Comparison of ENCODE assay signal across 14 mouse cellular contexts in genomic region chr11:53889091-53889645, GRCm38 (mm10). TPM values are rescaled to one million over a fixed set of nuclear protein-coding genes. Genes with fewer than 3 reads are reported as not detected.
A peak's percentile ranks its signal among the peaks of the same experiment; 100 is the strongest.
DNase-seq lines count a peak whose midpoint lies in the region; ATAC-seq and TF ChIP-seq lines count a peak whose summit lies in the region.
"Had no signal": no experiment of that assay in that cellular context is flagged by ENCODE, and none has a peak within 500 bp of the region (broad histone marks: within the 10 kb centered on the region; RNA-seq: fewer than 3 reads in every experiment).

No protein-coding gene starts in this region.

- TF ChIP-seq CTCF in hindbrain, postnatal 0 days (IDR thresholded peaks at IDR 0.05; ENCODE audit: low read depth), result no peak
- TF ChIP-seq CTCF in kidney, postnatal 0 days (IDR thresholded peaks at IDR 0.05; ENCODE audit: low read depth), result no peak

- H3K27ac ChIP-seq in hindbrain, postnatal 0 days, result no peak overlapping the region
- no peak overlapping the region for H3K27ac ChIP-seq in hindbrain, embryonic 12.5 days
- H3K27ac ChIP-seq in embryonic facial prominence, embryonic 13.5 days, result no peak overlapping the region
- peak overlapping the region; percentile 54; the same call in 1 of the 2 replicates for H3K27ac ChIP-seq in kidney, postnatal 0 days
- H3K27ac ChIP-seq: hindbrain, embryonic 10.5 days; lung, embryonic 15.5 days had no signal

- H3K4me1 ChIP-seq in hindbrain, postnatal 0 days (ENCODE audit: insufficient read depth, low read length), result peaks cover 14% of the 10 kb centered on the region; the same call in 1 of the 2 replicates
- peaks cover 12% of the 10 kb centered on the region for H3K4me1 ChIP-seq in hindbrain, embryonic 12.5 days
- peaks cover 24% of the 10 kb centered on the region for H3K4me1 ChIP-seq in embryonic facial prominence, embryonic 13.5 days
- H3K4me1 ChIP-seq in kidney, postnatal 0 days (replicated peaks; ENCODE audit: insufficient read depth, low read length), result peaks cover 8% of the 10 kb centered on the region

- H3K4me2 ChIP-seq in hindbrain, postnatal 0 days (ENCODE audit: low read depth, low read length), result 0 out of 2 replicates have a peak overlapping the region, but pooled peaks have one; percentile 13
- H3K4me2 ChIP-seq in hindbrain, embryonic 12.5 days (replicated peaks), result no peak overlapping the region
- H3K4me2 ChIP-seq in embryonic facial prominence, embryonic 13.5 days, result peak overlapping the region; percentile 22; the same call in 1 of the 2 replicates
- H3K4me2 ChIP-seq in kidney, postnatal 0 days (ENCODE audit: low read length), result peak overlapping the region; percentile 8; the same call in 1 of the 2 replicates
- H3K4me2 ChIP-seq: lung, embryonic 15.5 days had no signal

- no peaks in the 10 kb centered on the region for H3K9me3 ChIP-seq in hindbrain, postnatal 0 days (ENCODE audit: low read length)
- H3K9me3 ChIP-seq in hindbrain, embryonic 12.5 days (replicated peaks), result no peaks in the 10 kb centered on the region
- no peaks in the 10 kb centered on the region for H3K9me3 ChIP-seq in embryonic facial prominence, embryonic 13.5 days
- no peaks in the 10 kb centered on the region for H3K9me3 ChIP-seq in kidney, postnatal 0 days (replicated peaks; ENCODE audit: low read length)
- H3K9me3 ChIP-seq: hindbrain, embryonic 10.5 days; lung, embryonic 15.5 days had no signal

- DNase-seq in hindbrain, postnatal 0 days (ENCODE audit: low spot score), result no peak
- peak; percentile 25 for DNase-seq in MN1 (ENCODE audit: low spot score)
- peak; percentile 39 for DNase-seq in kidney, postnatal 0 days (ENCODE audit: low spot score)
- no peak for DNase-seq in frontal cortex, postnatal 25 days (ENCODE audit: low spot score in 2 of 2)
- no peak for DNase-seq in cerebellum, adult 18-20 months
- DNase-seq: cerebellum, adult 9-10 months; forebrain, postnatal 0 days; right cerebral cortex, postnatal 14 days; thymus, adult 18-20 months had no signal

- no peak overlapping the region for H3K4me3 ChIP-seq in hindbrain, postnatal 0 days (ENCODE audit: low read length)
- no peak overlapping the region for H3K4me3 ChIP-seq in hindbrain, embryonic 12.5 days
- H3K4me3 ChIP-seq in embryonic facial prominence, embryonic 13.5 days, result no peak overlapping the region
- H3K4me3 ChIP-seq in kidney, postnatal 0 days (replicated peaks; ENCODE audit: low read depth, low read length), result no peak overlapping the region
- H3K4me3 ChIP-seq: hindbrain, embryonic 10.5 days; lung, embryonic 15.5 days; myocyte had no signal

- H3K36me3 ChIP-seq in hindbrain, postnatal 0 days (ENCODE audit: insufficient read depth, low read length), result no peaks in the 10 kb centered on the region
- 0 out of 2 replicates have a peak, but pooled peaks cover 3% of the 10 kb centered on the region for H3K36me3 ChIP-seq in hindbrain, embryonic 12.5 days
- peaks cover 3% of the 10 kb centered on the region; the same call in 1 of the 2 replicates for H3K36me3 ChIP-seq in embryonic facial prominence, embryonic 13.5 days
- no peaks in the 10 kb centered on the region; the same call in 1 of the 2 replicates for H3K36me3 ChIP-seq in kidney, postnatal 0 days (ENCODE audit: insufficient read depth, low read length)
- H3K36me3 ChIP-seq: lung, embryonic 15.5 days had no signal

- WGBS in hindbrain, postnatal 0 days, result 61% methylated on average over 4 of the region's 4 CpGs
- 68% methylated on average over 4 of the region's 4 CpGs for WGBS in hindbrain, embryonic 12.5 days
- WGBS in embryonic facial prominence, embryonic 13.5 days, result 49% methylated on average over 4 of the region's 4 CpGs
- whole genome bisulfite sequencing in kidney, postnatal 0 days, result 39% methylated on average over 4 of the region's 4 CpGs

- ATAC-seq in hindbrain, postnatal 0 days, result no peak
- no peak for ATAC-seq in hindbrain, embryonic 12.5 days (ENCODE audit: low FRiP score)
- ATAC-seq in embryonic facial prominence, embryonic 13.5 days (ENCODE audit: insufficient number of reproducible peaks, insufficient read depth, low FRiP score, low TSS enrichment, low read depth), result no peak
- no peak for ATAC-seq in kidney, postnatal 0 days (replicated peaks; ENCODE audit: low FRiP score, low read depth)
- ATAC-seq: forebrain, postnatal 0 days had no signal

- no peak overlapping the region for H3K9ac ChIP-seq in hindbrain, postnatal 0 days (replicated peaks; ENCODE audit: low read length)
- no peak overlapping the region for H3K9ac ChIP-seq in hindbrain, embryonic 12.5 days
- 0 out of 2 replicates have a peak overlapping the region, but pooled peaks have one; percentile 16 for H3K9ac ChIP-seq in embryonic facial prominence, embryonic 13.5 days
- H3K9ac ChIP-seq in kidney, postnatal 0 days (ENCODE audit: low read depth, low read length), result no peak overlapping the region
- H3K9ac ChIP-seq: forebrain, postnatal 0 days; lung, embryonic 15.5 days had no signal

- H3K27me3 ChIP-seq in hindbrain, postnatal 0 days (ENCODE audit: insufficient read depth, low read length), result no peaks in the 10 kb centered on the region
- no peaks in the 10 kb centered on the region for H3K27me3 ChIP-seq in hindbrain, embryonic 12.5 days
- H3K27me3 ChIP-seq in embryonic facial prominence, embryonic 13.5 days, result no peaks in the 10 kb centered on the region
- H3K27me3 ChIP-seq in kidney, postnatal 0 days (ENCODE audit: insufficient read depth, low read length), result no peaks in the 10 kb centered on the region
- H3K27me3 ChIP-seq: lung, embryonic 15.5 days had no signal

RNA-seq across cellular contexts. Expression of gene Slc22a5, which starts 2.3 kb away (rescaled TPM):
- 10.3 and 19.1 TPM in 2 replicates for total RNA-seq in hindbrain, postnatal 0 days (2014; rRNA removed)
- polyA plus RNA-seq in hindbrain, postnatal 0 days (2015; fragmentation: Nextera tagmentation; extraction: Ambion mirVana), result 12.4 and 12.6 TPM in 2 replicates
- polyA plus RNA-seq in hindbrain, embryonic 12.5 days (2016; fragmentation: Nextera tagmentation; extraction: Ambion mirVana), result 7.9 and 8.5 TPM in 2 replicates
- polyA plus RNA-seq in embryonic facial prominence, embryonic 13.5 days (2015; fragmentation: Nextera tagmentation; extraction: Ambion mirVana), result 8.8 and 8.9 TPM in 2 replicates
- polyA plus RNA-seq in kidney, postnatal 0 days (2015; fragmentation: Nextera tagmentation; extraction: Ambion mirVana), result 32.0 and 36.4 TPM in 2 replicates

RNA-seq across cellular contexts. Expression of gene Gm12216, which starts 30.1 kb away (rescaled TPM):
- not detected in 2 replicates for total RNA-seq in hindbrain, postnatal 0 days (2014; rRNA removed)
- polyA plus RNA-seq in hindbrain, postnatal 0 days (2015; fragmentation: Nextera tagmentation; extraction: Ambion mirVana), result 1.2 and 1.9 TPM in 2 replicates
- 0.50 TPM in 1 of 2 replicates, not detected in the other for polyA plus RNA-seq in hindbrain, embryonic 12.5 days (2016; fragmentation: Nextera tagmentation; extraction: Ambion mirVana)
- 0.40 TPM in 1 of 2 replicates, not detected in the other for polyA plus RNA-seq in embryonic facial prominence, embryonic 13.5 days (2015; fragmentation: Nextera tagmentation; extraction: Ambion mirVana)
- polyA plus RNA-seq in kidney, postnatal 0 days (2015; fragmentation: Nextera tagmentation; extraction: Ambion mirVana), result 2.0 and 2.3 TPM in 2 replicates
- total RNA-seq: forebrain, postnatal 0 days had no signal

Comparison
In these comparisons a context has a peak if more than half of its experiments do, and no peak if none do; other contexts are left out.
1. DNase-seq: peak in MN1 (single experiment) and kidney, postnatal 0 days (single experiment); none in hindbrain, postnatal 0 days (single experiment), frontal cortex, postnatal 25 days (0 of 2) and cerebellum, adult 18-20 months (0 of 2).